Mouse (Mus musculus) c-Kit-negative CD71-positive TER-119-positive erythroid progenitor cells, embryonic 14.5 days (primary cell): ENCODE data around the gene Ankdd1a.
A peak's percentile ranks its signal among the peaks of the same experiment; 100 is the strongest.

Experiments
- DNase-seq: peaks from one replicate; pipeline ENCODE4 v3.0.0-alpha.2; 2013; ENCODE audit warnings: low read depth, low spot score

Ankdd1a gene

DNA sequence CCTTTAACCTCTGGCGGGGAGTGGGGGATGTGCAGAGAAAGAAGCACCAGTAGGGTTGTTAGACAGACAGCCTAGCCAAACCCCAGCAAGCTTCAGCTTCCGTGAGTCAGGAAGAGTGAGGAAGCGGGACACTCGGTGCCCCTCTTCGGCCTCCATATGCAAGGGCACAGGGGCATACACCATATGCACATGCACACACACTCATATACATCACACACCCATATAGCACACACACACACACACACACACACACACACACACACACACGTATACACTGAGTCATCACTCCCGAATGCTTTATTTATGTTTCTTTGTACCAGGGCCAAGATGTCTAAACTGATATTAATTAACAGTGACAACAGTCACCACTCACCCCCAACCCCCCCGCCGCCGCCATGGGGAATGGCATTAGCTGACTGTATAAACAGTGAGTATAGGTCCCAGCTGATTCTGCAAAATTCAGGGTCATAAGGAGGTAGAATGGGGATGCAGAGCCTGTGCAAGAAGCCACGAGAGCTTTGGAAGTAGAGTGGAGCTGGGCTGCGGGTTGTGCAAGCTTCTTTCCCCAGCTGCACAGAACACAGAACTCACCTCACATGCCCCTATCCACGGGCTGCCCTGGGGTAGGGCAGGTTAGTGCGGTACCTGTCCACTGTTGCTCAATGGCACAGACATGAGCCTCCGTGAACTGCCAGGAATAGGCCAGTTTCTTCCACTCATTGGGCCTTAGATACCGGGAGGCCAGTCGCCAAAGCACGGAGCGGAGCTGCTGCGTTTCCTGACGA is 17.1 kb downstream of the Ankdd1a start:
- DNase-seq = no peak

DNA sequence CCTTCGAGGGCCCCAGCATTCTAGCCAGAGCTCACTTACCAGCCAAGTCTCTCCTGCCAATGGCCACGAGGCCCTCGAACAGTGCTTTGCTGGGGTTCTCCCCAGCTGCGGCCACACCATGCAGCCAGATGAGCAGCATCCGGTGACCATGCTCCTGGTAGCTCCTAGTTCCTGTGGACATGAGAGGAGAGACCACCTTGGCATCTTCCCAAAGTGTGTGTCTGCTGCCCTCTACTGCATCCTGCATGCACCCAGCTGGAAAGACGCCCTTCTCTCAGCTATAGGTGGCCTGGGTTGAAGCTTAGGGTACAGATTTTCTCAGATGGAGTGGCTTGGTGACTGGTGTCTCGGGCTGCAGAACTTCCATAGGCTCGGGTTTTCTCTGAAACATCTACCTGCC is 17.8 kb downstream of the Ankdd1a start:
- DNase-seq = no peak

DNA sequence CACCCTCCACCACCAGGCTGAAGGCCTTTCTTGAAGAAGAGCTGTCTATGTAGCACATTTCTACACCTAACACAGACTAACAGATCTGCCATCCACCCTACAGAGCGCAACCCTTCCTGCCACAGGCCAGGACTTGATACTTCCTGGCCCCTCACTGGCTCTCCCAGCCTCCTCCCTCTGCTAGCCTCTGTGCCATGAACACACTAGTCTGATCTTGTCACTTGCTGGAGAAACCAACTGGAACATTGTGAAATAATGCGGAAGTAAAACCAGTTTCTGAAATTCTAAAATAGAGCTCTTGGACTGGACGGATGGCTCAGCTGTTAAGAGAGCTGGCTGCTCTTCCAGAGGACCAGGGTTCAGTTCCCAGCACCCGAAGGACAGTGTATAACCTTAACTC is 27.1 kb downstream of the Ankdd1a start:
- no peak for DNase-seq

DNA sequence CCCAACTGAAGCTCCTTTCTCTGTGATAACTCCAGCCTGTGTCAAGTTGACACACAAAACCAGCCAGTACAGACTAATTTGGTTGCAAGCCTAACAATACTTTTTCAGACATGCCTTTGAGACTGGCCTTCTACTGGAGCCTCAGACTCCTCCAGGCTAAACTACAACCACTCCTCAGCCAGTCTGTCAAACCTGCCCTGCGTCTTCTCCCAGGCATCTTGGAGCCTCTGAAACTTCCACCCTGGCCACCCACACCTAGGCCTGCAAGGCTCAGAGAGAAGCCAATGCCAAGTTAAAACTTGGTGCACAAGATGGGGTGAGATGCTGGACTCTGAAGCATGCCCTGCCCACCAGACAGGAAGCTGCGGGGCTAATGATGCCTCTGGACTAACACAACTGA is 27.6 kb downstream of the Ankdd1a start:
- no peak for DNase-seq

DNA sequence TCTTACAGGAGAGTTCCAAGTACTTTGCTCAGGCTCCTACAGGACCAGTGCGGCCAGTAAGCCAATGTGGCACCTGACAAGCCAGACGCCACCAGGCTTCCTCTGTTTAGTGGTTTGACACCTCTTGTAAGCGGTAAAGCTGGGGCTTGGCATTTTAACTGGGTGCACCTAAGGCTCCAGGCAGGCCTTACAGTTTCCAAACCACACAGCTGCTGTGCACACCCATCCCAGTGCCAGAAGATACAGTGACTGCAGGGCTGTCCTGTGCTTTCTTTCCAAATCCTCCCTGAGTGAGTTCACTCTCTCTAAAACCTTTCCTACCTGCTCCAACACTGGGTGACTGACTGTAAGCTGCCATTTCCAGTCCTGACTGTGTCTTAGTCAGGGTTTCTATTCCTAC is 28.5 kb downstream of the Ankdd1a start:
- DNase-seq = no peak

DNA sequence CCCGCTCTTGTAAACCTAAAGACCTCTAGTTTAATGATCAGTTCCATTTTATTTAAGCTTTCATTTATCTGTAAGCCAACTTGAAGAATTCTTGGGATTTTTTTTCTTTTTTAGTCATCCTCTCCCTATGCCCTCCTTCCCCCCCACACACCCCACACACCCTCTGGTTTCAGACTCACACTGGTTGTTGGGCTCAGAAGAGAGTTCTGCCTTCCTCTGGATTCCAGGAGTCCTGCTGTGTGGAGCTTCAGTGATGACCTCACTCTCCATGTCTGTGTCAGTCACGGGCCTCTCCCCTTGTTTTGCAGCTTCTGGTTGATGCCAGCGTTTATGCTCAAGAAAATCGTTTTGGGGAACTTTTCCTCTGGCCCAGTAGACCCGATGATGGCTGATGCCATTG is 39.9 kb downstream of the Ankdd1a start:
- DNase-seq = no peak

DNA sequence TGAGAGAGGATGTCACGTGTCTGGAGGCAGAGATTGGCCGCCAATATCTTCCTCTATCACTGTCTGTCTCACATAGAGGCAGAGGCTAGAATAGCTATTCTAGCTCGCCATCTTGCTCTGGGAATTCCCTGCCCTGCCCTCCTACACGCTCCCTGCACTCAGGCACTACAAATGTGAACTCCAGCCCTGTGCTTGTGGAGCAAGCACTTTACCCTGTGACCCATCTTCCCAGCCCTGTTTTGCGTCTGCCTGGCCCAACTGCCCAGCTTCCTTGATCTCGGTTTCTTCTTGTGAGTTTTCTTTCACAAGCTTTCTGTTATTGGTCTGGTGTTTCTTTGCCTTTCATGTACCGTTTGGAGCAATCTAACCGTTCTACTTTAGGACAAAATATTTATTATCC is 40.8 kb downstream of the Ankdd1a start:
- no peak for DNase-seq

DNA sequence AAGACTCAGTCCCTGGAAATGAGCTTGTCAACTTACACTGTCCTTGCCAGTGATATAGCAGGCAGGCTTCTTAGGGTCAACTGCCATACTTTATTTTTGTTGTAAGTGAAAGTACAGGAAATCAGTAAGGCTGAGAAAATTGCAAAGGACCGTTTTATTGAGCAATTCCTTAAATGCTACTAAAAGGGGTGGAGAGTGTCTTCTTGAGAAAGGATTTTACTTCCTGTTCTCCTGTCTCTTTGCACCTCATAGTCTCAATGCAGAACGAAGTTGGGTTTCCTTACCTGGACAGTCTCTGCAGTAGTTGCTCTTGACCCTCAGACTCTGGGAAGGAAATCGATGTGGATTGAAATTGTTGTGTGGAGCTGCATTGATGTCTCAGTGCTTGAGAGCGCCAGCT is 47.2 kb downstream of the Ankdd1a start:
- DNase-seq = no peak

DNA sequence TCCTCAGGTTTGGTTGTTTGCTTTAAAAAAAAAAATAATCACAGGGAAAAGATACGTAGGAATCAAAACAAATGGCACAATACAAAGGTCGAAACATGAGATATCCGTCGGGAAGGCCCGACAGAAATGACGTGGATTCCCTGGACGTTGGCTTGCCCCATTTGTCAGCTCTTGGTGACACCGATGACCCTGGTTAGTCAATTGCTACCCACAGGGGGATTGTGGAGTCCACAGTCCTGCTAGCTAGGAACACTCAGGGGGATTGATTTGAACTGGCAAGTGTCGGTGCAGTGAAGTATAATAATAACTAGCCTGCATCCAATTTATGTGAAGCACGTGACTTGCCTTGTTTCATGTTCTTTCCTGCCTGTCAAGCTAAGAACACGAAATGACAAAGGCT is 52.3 kb downstream of the Ankdd1a start:
- DNase-seq = no peak

DNA sequence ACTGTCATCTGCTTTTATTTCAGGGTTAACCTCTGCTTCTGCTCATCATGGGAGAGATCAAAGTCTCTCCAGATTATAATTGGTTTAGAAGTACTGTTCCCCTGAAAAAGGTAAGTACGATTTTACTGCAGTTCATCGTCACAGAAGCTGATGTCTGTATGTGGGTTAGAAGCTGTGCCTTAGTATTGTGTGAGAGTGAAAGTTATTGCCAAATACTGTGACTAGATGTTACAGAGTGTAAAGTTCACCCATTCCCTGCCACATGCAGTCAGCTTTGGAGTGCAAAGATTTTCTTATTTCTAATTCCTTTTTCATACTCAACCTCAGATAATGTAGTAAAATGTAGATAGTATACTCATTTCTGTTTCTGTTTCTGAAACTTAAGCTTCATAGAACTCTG is 54.8 kb downstream of the Ankdd1a start:
- no peak for DNase-seq

DNA sequence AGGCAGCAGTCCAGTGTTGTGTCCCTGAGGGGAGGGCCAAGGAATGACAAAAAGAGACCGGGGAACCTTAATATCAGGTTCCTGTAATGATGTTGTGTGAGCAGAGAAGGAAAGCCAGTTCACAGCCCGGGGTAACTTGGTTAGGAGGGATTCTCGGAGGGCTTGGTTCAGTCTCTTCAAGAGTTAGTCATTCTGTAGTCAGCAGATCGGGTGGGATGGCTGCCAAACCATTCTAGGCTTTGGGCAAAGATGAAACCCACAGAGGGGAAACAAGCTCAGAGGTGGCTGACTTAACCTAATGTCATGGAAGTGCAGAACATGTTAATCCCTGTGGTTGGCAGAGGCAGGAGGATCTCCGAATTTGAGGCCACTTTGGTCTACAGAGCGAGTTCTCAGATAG is 55.8 kb downstream of the Ankdd1a start:
- no peak for DNase-seq

DNA sequence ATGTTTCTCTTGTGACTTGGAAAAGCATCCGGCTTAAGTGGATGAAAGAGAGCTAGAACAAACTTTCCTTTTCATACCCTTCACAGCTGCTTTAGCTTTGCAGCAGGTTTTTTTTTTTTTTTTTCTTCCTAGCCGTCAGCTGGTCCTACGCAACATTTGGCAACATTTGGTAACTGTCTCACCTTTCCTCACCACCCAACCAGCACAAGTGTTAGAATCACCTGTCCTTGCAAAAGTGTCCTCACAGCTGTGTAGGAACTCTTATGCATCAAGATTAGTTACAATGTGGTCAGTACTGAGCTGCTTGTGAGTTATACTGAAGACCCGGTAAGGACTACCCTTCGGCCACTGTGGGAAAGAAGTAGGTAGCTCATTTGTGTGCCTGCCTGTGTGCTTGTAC is 57.4 kb downstream of the Ankdd1a start:
- DNase-seq = no peak

DNA sequence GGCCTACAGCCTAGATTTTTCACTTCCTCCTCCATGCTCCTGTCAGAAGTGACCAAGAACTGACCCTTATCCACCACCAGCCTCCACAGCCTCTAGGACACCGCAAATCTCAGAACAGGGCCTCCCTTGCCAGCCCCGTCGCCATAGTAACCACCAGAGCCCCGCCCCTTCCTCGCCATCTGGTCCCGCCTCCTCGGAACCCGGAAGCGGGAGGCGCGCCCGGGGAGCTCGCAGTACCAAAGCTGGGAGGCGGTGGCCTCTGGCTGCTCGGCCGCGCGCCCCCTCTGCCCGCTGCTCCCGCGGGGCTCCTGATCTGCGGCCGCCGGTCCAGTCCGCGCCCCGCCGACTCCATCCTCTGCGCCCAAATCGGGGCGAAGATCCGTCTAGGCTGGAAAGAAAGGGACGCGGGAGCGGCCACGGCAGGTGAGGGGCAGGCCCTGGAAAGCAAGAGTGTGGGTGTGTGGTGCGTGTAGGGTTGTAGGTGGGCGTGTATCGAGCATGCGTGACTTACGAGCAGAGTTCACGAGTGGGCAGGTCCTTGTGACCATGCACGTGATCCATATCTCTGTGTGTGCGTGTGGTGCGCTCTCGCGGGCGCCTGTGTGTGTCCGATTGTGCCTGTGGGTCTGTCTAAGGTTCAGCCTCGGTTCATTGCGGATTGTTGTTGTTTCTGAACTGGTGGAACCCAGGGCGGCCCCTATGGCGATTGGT is 59.1 kb downstream of the Ankdd1a start, which contains the start of gene Spg21:
Gene Spg21 (plus strand): TSS at position 216 of the 711 bp plus-strand sequence.
- DNase-seq = peak; percentile 74

DNA sequence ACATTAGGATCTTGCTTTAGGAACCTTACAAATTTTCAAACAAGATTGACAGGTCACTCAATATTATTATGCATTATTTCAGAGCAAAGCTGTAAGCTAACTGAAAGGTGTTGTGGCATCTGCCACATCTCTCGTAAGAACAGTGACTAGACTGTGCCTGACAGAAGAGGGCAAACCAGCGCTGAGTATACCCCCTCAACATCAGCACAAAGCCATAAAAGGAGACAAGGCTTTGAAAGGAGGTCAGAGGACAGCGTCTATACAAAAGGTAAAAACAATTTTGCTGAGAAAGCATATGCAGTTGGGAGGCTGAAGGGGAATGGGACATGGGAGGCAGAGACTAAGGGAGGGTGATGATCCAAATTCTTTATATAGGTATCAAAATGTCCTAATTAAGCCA is 59.8 kb downstream of the Ankdd1a start:
- DNase-seq = no peak

DNA sequence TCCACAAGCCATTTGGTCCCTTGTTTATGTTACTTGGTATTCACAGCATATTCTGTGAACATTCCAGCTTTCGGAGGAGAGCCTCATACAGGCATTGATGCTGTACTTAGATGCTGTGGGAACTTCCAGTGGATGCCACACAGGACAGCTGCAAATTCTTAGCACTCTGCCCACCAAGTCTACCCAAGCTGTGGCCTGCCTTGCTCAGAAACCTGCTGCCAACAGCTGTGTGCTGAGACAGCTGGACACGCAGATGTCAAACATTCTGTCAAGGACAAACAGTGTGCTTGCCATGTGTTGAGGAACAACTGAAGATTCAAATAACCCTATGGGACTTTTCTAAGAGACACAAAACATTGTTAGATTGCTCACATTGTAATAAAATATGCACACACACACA is 61.0 kb downstream of the Ankdd1a start:
- no peak for DNase-seq

DNA sequence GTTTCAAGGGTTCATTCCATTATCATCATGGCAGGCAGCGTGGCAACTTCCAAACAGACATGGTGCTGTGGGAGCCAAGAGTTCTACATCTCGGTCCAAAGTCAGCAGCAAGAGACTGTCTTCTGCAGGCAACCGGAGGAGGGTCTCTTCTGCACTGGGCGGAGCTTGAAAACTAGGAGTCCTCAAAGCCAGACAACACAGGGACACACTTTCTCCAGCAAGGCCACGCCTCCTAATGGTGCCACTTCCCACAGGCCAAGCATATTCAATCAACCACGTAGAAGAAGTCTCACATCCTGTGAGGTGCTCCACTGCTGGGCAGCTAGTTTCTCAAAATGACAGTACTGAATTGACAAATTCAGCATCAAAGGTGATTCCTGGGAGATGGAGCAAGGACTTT is 72.0 kb downstream of the Ankdd1a start:
- DNase-seq = no peak

DNA sequence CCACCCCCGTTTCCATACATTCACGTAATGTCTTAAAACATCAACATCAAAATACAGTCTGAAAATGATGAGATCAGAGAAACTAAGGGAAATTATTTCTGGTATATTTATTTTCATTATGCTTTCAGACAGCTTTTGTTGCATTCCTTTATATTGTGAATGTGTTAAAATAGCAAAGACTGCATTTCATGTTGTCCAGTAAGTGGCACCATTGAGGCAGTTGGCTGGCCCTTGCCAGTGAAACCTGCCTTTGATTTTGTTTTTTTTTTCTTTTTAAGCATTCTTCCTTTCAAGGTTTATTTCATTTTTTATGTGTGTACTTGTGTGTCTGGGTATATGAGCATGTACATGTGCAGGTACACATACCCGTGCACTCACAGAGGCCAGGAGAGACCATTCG is 75.3 kb downstream of the Ankdd1a start:
- no peak for DNase-seq
